Mouse (Mus musculus) neural tube, embryonic 15.5 days (tissue): ENCODE data around the gene Ces4a. TPM values are rescaled to one million over a fixed set of nuclear protein-coding genes. Genes with fewer than 3 reads are reported as not detected.
"Not testable (repeated sequence)": the region's sequence is repeated elsewhere in the genome, so short reads cannot be mapped to it uniquely, and the experiment has no call there.

Source experiments
- ATAC-seq: fragments of 200-750 bp; cut with Nextera tagmentation; 2 replicates; pipeline ENCODE4 v1.8.0; 2017; ENCODE audit warnings: mild to moderate bottlenecking, moderate TSS enrichment, moderate library complexity; ENCODE audit not compliant: low FRiP score
- H3K27ac ChIP-seq: fragments of 300-500 bp; sonication (generic); replicated peaks from 2 replicates; pipeline ENCODE4 v1.5.1; 2015; ENCODE audit warnings: mild to moderate bottlenecking, inconsistent platforms
- H3K27me3 ChIP-seq: fragments of 300-500 bp; sonication (generic); replicated peaks from 2 replicates; pipeline ENCODE4 v1.6.1; 2015; ENCODE audit warnings: inconsistent platforms
- H3K36me3 ChIP-seq: fragments of 300-500 bp; sonication (generic); 2 replicates; pipeline ENCODE4 v1.6.1; 2015; ENCODE audit warnings: inconsistent platforms
- H3K4me1 ChIP-seq: fragments of 300-500 bp; sonication (generic); 2 replicates; pipeline ENCODE4 v1.6.1; 2015; ENCODE audit warnings: inconsistent platforms
- H3K4me2 ChIP-seq: fragments of 300-500 bp; sonication (generic); 2 replicates; pipeline ENCODE4 v1.6.1; 2015; ENCODE audit warnings: inconsistent platforms, mild to moderate bottlenecking, moderate library complexity
- H3K4me3 ChIP-seq: fragments of 300-500 bp; sonication (generic); replicated peaks from 2 replicates; pipeline ENCODE4 v1.5.1; 2015; ENCODE audit warnings: mild to moderate bottlenecking, inconsistent platforms
- H3K9ac ChIP-seq: fragments of 300-500 bp; sonication (generic); replicated peaks from 2 replicates; pipeline ENCODE4 v1.6.1; 2015; ENCODE audit warnings: mild to moderate bottlenecking, inconsistent platforms
- H3K9me3 ChIP-seq: fragments of 300-500 bp; sonication (generic); replicated peaks from 2 replicates; pipeline ENCODE4 v1.6.1; 2016; ENCODE audit warnings: inconsistent platforms
- WGBS: fragments of 180-500 bp; shearing (Covaris S2); methylation state at CpG from one replicate; pipeline ENCODE4 v1.1.7; 2015; ENCODE audit warnings: mixed read lengths; 5-methylcytosine and 5-hydroxymethylcytosine counted together
- polyA plus RNA-seq: library from polyadenylated mRNA; unstranded; fragments of >200 nt; fragmentation: Nextera tagmentation; extraction: Ambion mirVana; gene quantifications from 2 replicates; pipeline ENCODE4 v1.2.1, GENCODE M21; 2015

Ces4a gene
- polyA plus RNA-seq, 1 experiment from 2014 or later = 0.18 TPM

DNA sequence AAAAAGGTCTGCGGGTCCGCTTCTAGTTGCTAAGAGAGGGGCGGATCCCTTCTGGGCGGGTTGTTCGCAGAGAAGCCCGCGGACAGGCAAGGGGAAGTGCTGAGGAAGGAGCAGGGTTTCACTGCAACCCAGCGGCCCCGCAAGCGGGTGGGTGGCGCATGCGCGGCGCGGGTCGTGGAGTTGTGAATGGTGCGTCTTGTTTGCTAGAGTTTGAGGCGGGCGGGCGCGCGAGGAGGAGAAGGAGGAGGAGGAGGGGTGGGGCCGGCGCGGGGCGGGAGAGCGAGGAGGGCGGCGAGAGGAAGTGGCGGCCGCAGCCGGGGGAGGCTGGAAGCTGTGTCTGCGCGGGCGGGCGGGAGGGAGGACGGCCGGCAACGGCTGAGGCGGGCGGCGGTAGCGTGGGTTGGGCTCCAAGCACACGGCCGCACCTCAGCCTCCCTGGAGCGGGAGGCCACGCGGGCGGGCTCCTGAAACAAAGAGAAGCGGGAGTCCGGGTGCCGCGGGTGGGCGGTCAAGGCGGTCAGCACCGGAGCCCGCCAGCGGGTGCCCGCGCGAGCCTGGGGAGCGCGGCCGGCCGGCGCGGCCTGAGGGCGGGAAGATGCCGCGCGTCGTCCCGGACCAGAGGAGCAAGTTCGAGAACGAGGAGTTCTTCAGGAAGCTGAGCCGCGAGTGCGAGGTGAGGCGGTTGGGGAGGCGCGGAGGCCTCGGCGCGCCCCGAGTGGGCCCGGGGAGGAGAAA, 38.9 kb downstream of the Ces4a start, which contains the start of gene Cbfb:
Cbfb (plus strand) TSS at position 294 of the 735 bp plus-strand sequence.
- Histone ChIP-seq H3K36me3 (no peaks in the 10 kb centered on the region), H3K9ac (peak within 1 kb of the TSS; percentile 73), H3K9me3 (no peaks in the 10 kb centered on the region), H3K4me3 (peak within 1 kb of the TSS; percentile 93), H3K27ac (peak within 1 kb of the TSS; percentile 93), H3K4me2 (peak within 1 kb of the TSS; percentile 76), H3K4me1 (peaks cover 18% of the 10 kb centered on the region), H3K27me3 (no peaks in the 10 kb centered on the region)
- ATAC-seq = peak; percentile 93
- WGBS = under 1% methylated on average over 62 of the region's 86 CpGs

DNA sequence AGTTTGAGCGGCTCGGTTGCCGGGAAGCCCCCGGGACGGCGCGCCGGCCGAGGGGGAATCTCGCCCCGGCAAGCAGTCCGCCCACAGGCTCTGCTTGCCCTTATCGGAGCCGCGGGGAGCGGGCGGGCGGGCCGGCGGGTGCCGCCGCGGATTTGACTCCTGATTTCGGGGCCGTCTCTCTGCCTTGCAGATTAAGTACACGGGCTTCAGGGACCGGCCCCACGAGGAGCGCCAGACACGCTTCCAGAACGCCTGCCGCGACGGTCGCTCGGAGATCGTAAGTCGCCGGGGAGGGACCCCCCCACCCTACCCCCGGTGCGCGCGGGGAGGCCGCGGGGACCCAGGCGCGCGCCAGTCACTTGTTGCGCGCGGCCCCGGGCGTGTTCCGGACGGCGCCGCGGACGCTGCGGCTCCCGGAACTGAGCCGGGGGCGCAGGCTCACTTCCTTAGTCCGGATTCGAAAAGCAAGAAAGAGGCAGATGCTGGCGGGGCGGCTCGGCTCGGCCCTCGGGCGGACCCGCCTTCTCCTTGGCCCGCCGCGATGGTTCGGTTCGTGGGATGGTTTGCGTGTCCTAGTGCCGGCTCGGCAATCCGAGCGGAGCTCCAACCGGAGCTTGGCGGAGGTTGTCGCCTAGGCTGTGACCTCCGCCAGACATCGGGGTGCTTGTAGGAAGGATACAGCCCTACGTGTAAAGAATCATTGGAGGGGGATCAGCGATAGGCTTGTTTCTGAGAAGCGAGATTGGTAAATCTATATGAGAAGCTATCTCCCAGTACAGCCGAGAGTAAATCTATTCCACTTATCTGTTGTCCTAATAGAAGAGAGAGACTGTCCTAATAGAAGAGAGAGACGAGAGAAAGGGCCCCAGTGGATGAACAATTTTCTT, 39.8 kb downstream of the Ces4a start:
- ATAC-seq = peak; percentile 54
- Histone ChIP-seq H3K9ac (peak overlapping the region; percentile 73), H3K27me3 (no peaks in the 10 kb centered on the region), H3K4me3 (peak overlapping the region; percentile 93), H3K9me3 (no peaks in the 10 kb centered on the region), H3K36me3 (no peaks in the 10 kb centered on the region), H3K4me1 (peaks cover 18% of the 10 kb centered on the region), H3K4me2 (peak overlapping the region; percentile 76), H3K27ac (peak overlapping the region; percentile 93)
- under 1% methylated on average over 85 of the region's 92 CpGs for WGBS

- ATAC-seq = no peak
- no peaks in the 10 kb centered on the region for H3K27me3 ChIP-seq
- H3K4me1 ChIP-seq = peaks cover 18% of the 10 kb centered on the region
- no peaks in the 10 kb centered on the region for H3K36me3 ChIP-seq
- WGBS = 32% methylated on average over 6 of the region's 6 CpGs
- peak overlapping the region; percentile 76 for H3K4me2 ChIP-seq
- peak overlapping the region; percentile 73 for H3K9ac ChIP-seq
- H3K9me3 ChIP-seq = no peaks in the 10 kb centered on the region
- H3K4me3 ChIP-seq = peak overlapping the region; percentile 93
- H3K27ac ChIP-seq = peak overlapping the region; percentile 93; the same call in 1 of the 2 replicates
Measured at GRCm38 (mm10) chr8:105172003-105172362, 40.4 kb downstream of the Ces4a start.

GRCm38 (mm10) chr8:105175287-105175686, 43.7 kb downstream of the Ces4a start:
- H3K9ac ChIP-seq, H3K27me3 ChIP-seq, ATAC-seq, H3K9me3 ChIP-seq, H3K4me2 ChIP-seq, H3K36me3 ChIP-seq, H3K4me3 ChIP-seq, H3K27ac ChIP-seq: not testable (repeated sequence)
- H3K4me1 ChIP-seq = peaks cover 15% of the 10 kb centered on the region
- WGBS = 92% methylated on average over 3 of the region's 3 CpGs

GRCm38 (mm10) chr8:105178211-105178800, 46.7 kb downstream of the Ces4a start:
- ATAC-seq = no peak
- H3K9me3 ChIP-seq = no peaks in the 10 kb centered on the region
- no peak overlapping the region for H3K4me3 ChIP-seq
- H3K4me2 ChIP-seq = no peak overlapping the region
- 89% methylated on average over 6 of the region's 6 CpGs for WGBS
- no peaks in the 10 kb centered on the region for H3K27me3 ChIP-seq
- no peak overlapping the region for H3K9ac ChIP-seq
- H3K27ac ChIP-seq = no peak overlapping the region
- H3K4me1 ChIP-seq = peaks cover 3% of the 10 kb centered on the region; the same call in 1 of the 2 replicates
- H3K36me3 ChIP-seq = no peaks in the 10 kb centered on the region

DNA sequence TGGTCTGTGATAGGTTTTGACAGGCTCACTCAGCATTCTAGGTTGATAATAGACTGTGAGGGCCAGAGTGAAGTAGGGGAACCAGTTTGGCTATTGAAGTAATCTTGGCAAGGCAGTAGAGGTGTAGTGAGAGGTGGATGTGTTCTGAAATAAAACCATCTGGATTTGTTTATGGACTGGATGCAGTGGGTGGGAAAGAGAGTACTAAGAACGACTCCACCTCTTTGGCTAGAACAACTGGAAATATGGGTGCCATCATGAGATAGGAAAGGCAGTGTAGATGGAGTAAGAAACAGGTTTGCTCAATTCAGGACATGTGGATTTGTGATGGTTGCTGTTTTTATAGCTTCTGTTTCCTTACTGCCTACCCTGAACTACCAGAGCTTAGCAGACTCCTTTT, 50.6 kb downstream of the Ces4a start:
- no peak overlapping the region for H3K9ac ChIP-seq
- 69% methylated on average over 1 of the region's 1 CpGs for WGBS
- no peak overlapping the region for H3K4me3 ChIP-seq
- no peak overlapping the region for H3K27ac ChIP-seq
- ATAC-seq = no peak
- no peaks in the 10 kb centered on the region for H3K27me3 ChIP-seq
- no peak overlapping the region for H3K4me2 ChIP-seq
- H3K9me3 ChIP-seq = no peaks in the 10 kb centered on the region
- H3K4me1 ChIP-seq = no peaks in the 10 kb centered on the region
- no peaks in the 10 kb centered on the region for H3K36me3 ChIP-seq

DNA sequence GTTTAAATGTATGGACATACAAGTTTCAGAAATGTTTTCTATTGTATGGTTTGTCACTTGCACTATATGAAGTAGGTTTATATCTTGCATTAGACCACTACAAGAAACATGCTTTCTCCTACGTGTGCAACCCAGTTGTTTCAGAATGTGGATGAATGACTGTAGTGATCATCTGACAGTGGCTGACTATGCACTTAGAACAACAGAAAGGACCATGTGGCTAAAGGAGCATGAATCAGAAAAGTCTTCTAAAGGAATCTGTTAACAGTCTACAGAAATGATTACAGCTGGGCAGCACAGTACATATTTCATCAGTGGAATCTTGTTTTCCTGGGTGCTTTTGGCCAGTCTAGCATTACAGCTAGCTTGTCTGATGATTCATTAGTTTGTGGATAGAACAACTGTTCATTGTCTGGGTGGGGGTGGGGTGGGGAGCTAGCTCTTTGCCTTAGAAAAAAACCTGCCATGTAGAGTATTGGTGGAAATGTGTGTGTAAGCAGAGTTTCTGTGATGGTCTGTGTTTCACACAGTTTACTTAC, 54.9 kb downstream of the Ces4a start:
- no peak overlapping the region for H3K9ac ChIP-seq
- WGBS = 69% methylated on average over 1 of the region's 1 CpGs
- H3K9me3 ChIP-seq = no peaks in the 10 kb centered on the region
- no peak for ATAC-seq
- H3K27ac ChIP-seq = no peak overlapping the region
- H3K36me3 ChIP-seq = no peaks in the 10 kb centered on the region
- H3K27me3 ChIP-seq = no peaks in the 10 kb centered on the region
- H3K4me1 ChIP-seq = no peaks in the 10 kb centered on the region
- H3K4me3 ChIP-seq = no peak overlapping the region
- no peak overlapping the region for H3K4me2 ChIP-seq

GRCm38 (mm10) chr8:105192182-105192581, 60.6 kb downstream of the Ces4a start:
- 96% methylated on average over 5 of the region's 5 CpGs for WGBS
- H3K4me3 ChIP-seq = no peak overlapping the region

More at GRCm38 (mm10) chr8:105192182-105192581, 60.6 kb downstream of the Ces4a start:
- no peak overlapping the region for H3K4me2 ChIP-seq
- no peak overlapping the region for H3K9ac ChIP-seq
- ATAC-seq = no peak
- peaks cover 22% of the 10 kb centered on the region for H3K36me3 ChIP-seq
- H3K27me3 ChIP-seq = no peaks in the 10 kb centered on the region
- H3K27ac ChIP-seq = no peak overlapping the region
- H3K4me1 ChIP-seq = no peaks in the 10 kb centered on the region
- H3K9me3 ChIP-seq = no peaks in the 10 kb centered on the region

Other genes with a start within 250 kb of the Ces4a start
- 0.19 TPM in 1 of 2 replicates, not detected in the other for gene Ces2e, start 205.5 kb upstream of the Ces4a start, polyA plus RNA-seq
- 0.13 TPM in 1 of 2 replicates, not detected in the other for gene Ces2f, start 184.4 kb upstream of the Ces4a start, polyA plus RNA-seq
- 0.12 and 0.40 TPM in 2 replicates for gene Ces2g, start 170.1 kb upstream of the Ces4a start, polyA plus RNA-seq
- gene Ces2h, start 130.9 kb upstream of the Ces4a start, polyA plus RNA-seq = not detected in 2 replicates
- gene Ces3a, start 83.2 kb upstream of the Ces4a start, polyA plus RNA-seq = not detected in 2 replicates
- not detected in 2 replicates for gene Ces3b, start 48.0 kb upstream of the Ces4a start, polyA plus RNA-seq
- 34.0 and 38.6 TPM in 2 replicates for gene Cbfb, start 38.9 kb downstream of the Ces4a start, polyA plus RNA-seq
- 27.7 and 30.3 TPM in 2 replicates for gene D230025D16Rik, start 93.3 kb downstream of the Ces4a start, polyA plus RNA-seq
- gene B3gnt9, start 123.4 kb downstream of the Ces4a start, polyA plus RNA-seq = 12.3 and 12.4 TPM in 2 replicates
- 20.7 and 24.3 TPM in 2 replicates for gene Tradd, start 132.8 kb downstream of the Ces4a start, polyA plus RNA-seq
- 1.9 and 3.0 TPM in 2 replicates for gene Fbxl8, start 132.8 kb downstream of the Ces4a start, polyA plus RNA-seq
- 0.45 and 0.92 TPM in 2 replicates for gene Hsf4, start 138.0 kb downstream of the Ces4a start, polyA plus RNA-seq
- 5.7 and 6.2 TPM in 2 replicates for gene Nol3, start 144.3 kb downstream of the Ces4a start, polyA plus RNA-seq
- gene 4931428F04Rik, start 158.1 kb downstream of the Ces4a start, polyA plus RNA-seq = 104 and 122 TPM in 2 replicates
- 10.6 and 11.3 TPM in 2 replicates for gene Exoc3l, start 164.3 kb downstream of the Ces4a start, polyA plus RNA-seq
- 41.6 and 61.6 TPM in 2 replicates for gene E2f4, start 165.9 kb downstream of the Ces4a start, polyA plus RNA-seq
- 1.1 and 4.7 TPM in 2 replicates for gene Elmo3, start 173.8 kb downstream of the Ces4a start, polyA plus RNA-seq
- 0.55 and 1.2 TPM in 2 replicates for gene Lrrc29, start 194.5 kb downstream of the Ces4a start, polyA plus RNA-seq
- 141 and 159 TPM in 2 replicates for gene Tmem208, start 194.6 kb downstream of the Ces4a start, polyA plus RNA-seq
- gene Fhod1, start 216.2 kb downstream of the Ces4a start, polyA plus RNA-seq = 0.79 and 0.89 TPM in 2 replicates
- gene Slc9a5, start 217.0 kb downstream of the Ces4a start, polyA plus RNA-seq = 9.4 and 10.9 TPM in 2 replicates
- 1.7 and 2.4 TPM in 2 replicates for gene Plekhg4, start 241.5 kb downstream of the Ces4a start, polyA plus RNA-seq